Mouse (Mus musculus): ENCODE results near the gene Dmap1.

The Dmap1 gene

GRCm38 (mm10) chr4:117664411-117665137 is 17.5 kb downstream of the Dmap1 start:
- H3K4me1 ChIP-seq (replicated peaks; ENCODE audit: low read depth, low read length), result no peaks in the 10 kb centered on the region; the same call in 1 of the 2 replicates
- no peak for TF ChIP-seq NANOG (IDR thresholded peaks at IDR 0.05; ENCODE audit: borderline replicate concordance, low read length)
- no peak for TF ChIP-seq CTCF (conservative IDR thresholded peaks at IDR 0.05; ENCODE audit: low read length)
- TF ChIP-seq POU5F1 (IDR thresholded peaks at IDR 0.05; ENCODE audit: borderline replicate concordance, low read length), result no peak
- no peak overlapping the region for H3K4me3 ChIP-seq (replicated peaks; ENCODE audit: low read length)
- H3K36me3 ChIP-seq (ENCODE audit: insufficient read depth, low read length), result peaks cover 45% of the 10 kb centered on the region
- H3K9me3 ChIP-seq (ENCODE audit: low read length), result no peaks in the 10 kb centered on the region
- H3K27me3 ChIP-seq (ENCODE audit: insufficient read depth, low read length), result no peaks in the 10 kb centered on the region

- Histone ChIP-seq H3K27me3 (ENCODE audit: insufficient read depth, low read length) (no peaks in the 10 kb centered on the region), H3K4me3 (replicated peaks; ENCODE audit: low read length) (no peak overlapping the region), H3K9me3 (ENCODE audit: low read length) (no peaks in the 10 kb centered on the region), H3K36me3 (ENCODE audit: insufficient read depth, low read length) (peaks cover 49% of the 10 kb centered on the region), H3K4me1 (replicated peaks; ENCODE audit: low read depth, low read length) (peaks cover 23% of the 10 kb centered on the region)
- no peak for TF ChIP-seq NANOG (IDR thresholded peaks at IDR 0.05; ENCODE audit: borderline replicate concordance, low read length)
- no peak for TF ChIP-seq POU5F1 (IDR thresholded peaks at IDR 0.05; ENCODE audit: borderline replicate concordance, low read length)
- TF ChIP-seq CTCF (conservative IDR thresholded peaks at IDR 0.05; ENCODE audit: low read length), result no peak
These were observed 22.1 kb downstream of the Dmap1 start for GRCm38 (mm10) chr4:117660001-117660400.

- Histone ChIP-seq H3K9me3 (ENCODE audit: low read length) (no peaks in the 10 kb centered on the region), H3K4me1 (replicated peaks; ENCODE audit: low read depth, low read length) (peaks cover 35% of the 10 kb centered on the region), H3K36me3 (ENCODE audit: insufficient read depth, low read length) (peaks cover 49% of the 10 kb centered on the region), H3K4me3 (replicated peaks; ENCODE audit: low read length) (no peak overlapping the region), H3K27me3 (ENCODE audit: insufficient read depth, low read length) (no peaks in the 10 kb centered on the region)
- TF ChIP-seq POU5F1 (IDR thresholded peaks at IDR 0.05; ENCODE audit: borderline replicate concordance, low read length) (no peak), CTCF (conservative IDR thresholded peaks at IDR 0.05; ENCODE audit: low read length) (peak; percentile 49), NANOG (IDR thresholded peaks at IDR 0.05; ENCODE audit: borderline replicate concordance, low read length) (no peak)
These were observed 23.3 kb downstream of the Dmap1 start for GRCm38 (mm10) chr4:117658582-117659444.

GRCm38 (mm10) chr4:117657646-117658045 is 24.4 kb downstream of the Dmap1 start:
- Histone ChIP-seq H3K4me3 (replicated peaks; ENCODE audit: low read length) (no peak overlapping the region), H3K4me1 (replicated peaks; ENCODE audit: low read depth, low read length) (peaks cover 43% of the 10 kb centered on the region), H3K9me3 (ENCODE audit: low read length) (no peaks in the 10 kb centered on the region), H3K27me3 (ENCODE audit: insufficient read depth, low read length) (no peaks in the 10 kb centered on the region), H3K36me3 (ENCODE audit: insufficient read depth, low read length) (peaks cover 41% of the 10 kb centered on the region)
- TF ChIP-seq POU5F1 (IDR thresholded peaks at IDR 0.05; ENCODE audit: borderline replicate concordance, low read length), result no peak
- no peak for TF ChIP-seq NANOG (IDR thresholded peaks at IDR 0.05; ENCODE audit: borderline replicate concordance, low read length)
- TF ChIP-seq CTCF (conservative IDR thresholded peaks at IDR 0.05; ENCODE audit: low read length), result no peak

- TF ChIP-seq POU5F1 (IDR thresholded peaks at IDR 0.05; ENCODE audit: borderline replicate concordance, low read length) (no peak), NANOG (IDR thresholded peaks at IDR 0.05; ENCODE audit: borderline replicate concordance, low read length) (no peak), CTCF (conservative IDR thresholded peaks at IDR 0.05; ENCODE audit: low read length) (no peak)
These were observed 25.1 kb downstream of the Dmap1 start for GRCm38 (mm10) chr4:117656961-117657360.

GRCm38 (mm10) chr4:117655500-117655863 is 26.6 kb downstream of the Dmap1 start:
- peaks cover 45% of the 10 kb centered on the region for H3K4me1 ChIP-seq (replicated peaks; ENCODE audit: low read depth, low read length)
- H3K36me3 ChIP-seq (ENCODE audit: insufficient read depth, low read length), result peaks cover 26% of the 10 kb centered on the region
- H3K4me3 ChIP-seq (replicated peaks; ENCODE audit: low read length), result no peak overlapping the region
- no peaks in the 10 kb centered on the region for H3K27me3 ChIP-seq (ENCODE audit: insufficient read depth, low read length)
- no peaks in the 10 kb centered on the region for H3K9me3 ChIP-seq (ENCODE audit: low read length)
- TF ChIP-seq CTCF (conservative IDR thresholded peaks at IDR 0.05; ENCODE audit: low read length) (no peak), NANOG (IDR thresholded peaks at IDR 0.05; ENCODE audit: borderline replicate concordance, low read length) (no peak), POU5F1 (IDR thresholded peaks at IDR 0.05; ENCODE audit: borderline replicate concordance, low read length) (no peak)

More at GRCm38 (mm10) chr4:117656961-117657360, 25.1 kb downstream of the Dmap1 start:
- Histone ChIP-seq H3K4me3 (replicated peaks; ENCODE audit: low read length) (no peak overlapping the region), H3K9me3 (ENCODE audit: low read length) (no peaks in the 10 kb centered on the region), H3K4me1 (replicated peaks; ENCODE audit: low read depth, low read length) (peaks cover 45% of the 10 kb centered on the region), H3K36me3 (ENCODE audit: insufficient read depth, low read length) (peaks cover 34% of the 10 kb centered on the region), H3K27me3 (ENCODE audit: insufficient read depth, low read length) (no peaks in the 10 kb centered on the region)

- H3K9me3 ChIP-seq (ENCODE audit: low read length), result no peaks in the 10 kb centered on the region
- peaks cover 28% of the 10 kb centered on the region for H3K36me3 ChIP-seq (ENCODE audit: insufficient read depth, low read length)
- H3K27me3 ChIP-seq (ENCODE audit: insufficient read depth, low read length), result no peaks in the 10 kb centered on the region
- TF ChIP-seq POU5F1 (IDR thresholded peaks at IDR 0.05; ENCODE audit: borderline replicate concordance, low read length) (no peak), NANOG (IDR thresholded peaks at IDR 0.05; ENCODE audit: borderline replicate concordance, low read length) (no peak), CTCF (conservative IDR thresholded peaks at IDR 0.05; ENCODE audit: low read length) (no peak)
- peaks cover 48% of the 10 kb centered on the region for H3K4me1 ChIP-seq (replicated peaks; ENCODE audit: low read depth, low read length)
- H3K4me3 ChIP-seq (replicated peaks; ENCODE audit: low read length), result no peak overlapping the region
These were observed 27.2 kb downstream of the Dmap1 start for GRCm38 (mm10) chr4:117654703-117655499.

Measured in E14TG2a.4 (cell line).